Mouse (Mus musculus) limb, embryonic 14.5 days (tissue): ENCODE data around the gene Wfdc12. TPM values are rescaled to one million over a fixed set of nuclear protein-coding genes. Genes with fewer than 3 reads are reported as not detected.

Experiments used
- ATAC-seq: fragments of 200-750 bp; cut with Nextera tagmentation; 2 replicates; pipeline ENCODE4 v1.8.0; 2017; ENCODE audit warnings: low read depth, moderate number of reproducible peaks, moderate TSS enrichment; ENCODE audit not compliant: low FRiP score
- DNase-seq: peaks from one replicate; pipeline ENCODE4 v3.0.0-alpha.2; 2015; ENCODE audit warnings: low spot score
- H3K27ac ChIP-seq: fragments of 300-500 bp; sonication (generic); replicated peaks from 2 replicates; pipeline ENCODE4 v1.5.1; 2014; ENCODE audit warnings: low read depth, mild to moderate bottlenecking, low read length, moderate library complexity, mixed read lengths
- H3K27me3 ChIP-seq: fragments of 300-500 bp; sonication (generic); 2 replicates; pipeline ENCODE4 v1.6.1; 2014; ENCODE audit warnings: low read length, mixed read lengths; ENCODE audit not compliant: control insufficient read depth, insufficient read depth
- H3K36me3 ChIP-seq: fragments of 300-500 bp; sonication (generic); 2 replicates; pipeline ENCODE4 v1.6.1; 2014; ENCODE audit warnings: mild to moderate bottlenecking, low read length, moderate library complexity, mixed read lengths; ENCODE audit not compliant: control insufficient read depth, insufficient read depth
- H3K4me1 ChIP-seq: fragments of 300-500 bp; sonication (generic); 2 replicates; pipeline ENCODE4 v1.6.1; 2014; ENCODE audit warnings: antibody characterized with exemption, low read length, mixed read lengths; ENCODE audit not compliant: control insufficient read depth, insufficient read depth
- H3K4me2 ChIP-seq: fragments of 300-500 bp; sonication (generic); replicated peaks from 2 replicates; pipeline ENCODE4 v1.6.1; 2014; ENCODE audit warnings: low read depth, mild to moderate bottlenecking, low read length, moderate library complexity; ENCODE audit not compliant: severe bottlenecking
- H3K4me3 ChIP-seq: fragments of 300-500 bp; sonication (generic); replicated peaks from 2 replicates; pipeline ENCODE4 v1.5.1; 2014; ENCODE audit warnings: low read length
- H3K9ac ChIP-seq: fragments of 300-500 bp; sonication (generic); 2 replicates; pipeline ENCODE4 v1.6.1; 2014; ENCODE audit warnings: mild to moderate bottlenecking, low read depth, low read length, moderate library complexity; ENCODE audit not compliant: severe bottlenecking
- H3K9me3 ChIP-seq: fragments of 300-500 bp; sonication (generic); 2 replicates; pipeline ENCODE4 v1.6.1; 2016; ENCODE audit warnings: low read length; ENCODE audit not compliant: control insufficient read depth
- POLR2A ChIP-seq: fragments of 200-500 bp; IDR thresholded peaks from 2 replicates; pipeline ENCODE4 v1.8.0; 2012; ENCODE audit warnings: inconsistent platforms, mild to moderate bottlenecking, moderate library complexity, borderline replicate concordance; ENCODE audit not compliant: insufficient read depth, insufficient read length; ENCODE audit errors: extremely low read depth
- WGBS: fragments of 180-500 bp; shearing (Covaris S2); extraction: QIAGEN DNeasy Blood & Tissue Kit; methylation state at CpG from one replicate; pipeline ENCODE4 v1.1.7; 2014; 5-methylcytosine and 5-hydroxymethylcytosine counted together
- polyA plus RNA-seq, 2 experiments: library from polyadenylated mRNA; depleted of rRNA in 1 of 2; stranded (reverse) in 1 of 2; unstranded in 1 of 2; fragments of >200 nt; fragmentation: Nextera tagmentation in 1 of 2; extraction: Ambion mirVana in 1 of 2; gene quantifications; 2 replicates each; pipeline versions ENCODE4 v1.2.1 to v1.2.3; 2012 to 2014

The Wfdc12 gene
- polyA plus RNA-seq, 2 experiments: 0.30 TPM; not detected in 1

DNA sequence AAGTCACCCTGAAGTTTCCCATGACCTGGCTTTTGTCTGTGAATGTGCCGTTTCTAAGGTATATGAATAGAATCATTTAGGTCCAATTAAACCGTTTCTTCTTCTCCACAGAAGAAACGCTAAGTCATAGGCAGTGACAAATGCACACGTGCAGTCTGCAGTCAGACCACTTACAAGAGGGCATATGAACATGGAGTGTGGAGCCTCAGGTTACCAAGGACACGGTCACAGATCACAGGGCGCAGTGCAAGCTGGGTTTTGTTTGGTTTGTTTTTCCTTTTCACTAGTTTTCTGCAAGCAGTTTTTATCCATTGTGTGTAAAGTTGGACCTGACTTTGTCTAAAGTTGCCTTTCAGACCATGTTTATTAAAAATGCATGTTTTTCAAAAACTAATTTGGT lies 46.4 kb downstream of the Wfdc12 start:
- H3K9me3 ChIP-seq: no peaks in the 10 kb centered on the region
- peaks cover 41% of the 10 kb centered on the region for H3K4me1 ChIP-seq
- no peak overlapping the region for H3K9ac ChIP-seq
- no peak overlapping the region for H3K27ac ChIP-seq
- H3K4me3 ChIP-seq: no peak overlapping the region
- H3K4me2 ChIP-seq: no peak overlapping the region
- TF ChIP-seq POLR2A: no peak
- DNase-seq: no peak
- ATAC-seq: no peak
- WGBS: 73% methylated on average over 6 of the region's 6 CpGs
- no peaks in the 10 kb centered on the region for H3K27me3 ChIP-seq
- peaks cover 2% of the 10 kb centered on the region; the same call in 1 of the 2 replicates for H3K36me3 ChIP-seq

- 71% methylated on average over 10 of the region's 10 CpGs for WGBS
- peaks cover 2% of the 10 kb centered on the region; the same call in 1 of the 2 replicates for H3K36me3 ChIP-seq
- DNase-seq: no peak
- TF ChIP-seq POLR2A: no peak
- peak overlapping the region; percentile 89 for H3K27ac ChIP-seq
- no peaks in the 10 kb centered on the region for H3K9me3 ChIP-seq
- peaks cover 48% of the 10 kb centered on the region for H3K4me1 ChIP-seq
- H3K27me3 ChIP-seq: no peaks in the 10 kb centered on the region
- no peak overlapping the region for H3K4me2 ChIP-seq
- no peak overlapping the region for H3K9ac ChIP-seq
- H3K4me3 ChIP-seq: no peak overlapping the region
- peak; percentile 24; the same call in 1 of the 2 replicates for ATAC-seq
Measured at GRCm38 (mm10) chr2:164142021-164142420, 48.4 kb downstream of the Wfdc12 start.

Other genes starting within 250 kb of the Wfdc12 start
- 106 and 126 TPM in 2 replicates for gene Ywhab, start 195.6 kb downstream of the Wfdc12 start, polyA plus RNA-seq (2012; rRNA removed)
- 277 and 283 TPM in 2 replicates for gene Ywhab, start 195.6 kb downstream of the Wfdc12 start, polyA plus RNA-seq (2014; fragmentation: Nextera tagmentation; extraction: Ambion mirVana)
- 2.2 and 3.4 TPM in 2 replicates for gene Pabpc1l, start 165.2 kb downstream of the Wfdc12 start, polyA plus RNA-seq (2012; rRNA removed)
- gene Pabpc1l, start 165.2 kb downstream of the Wfdc12 start, polyA plus RNA-seq (2014; fragmentation: Nextera tagmentation; extraction: Ambion mirVana): 2.4 and 2.6 TPM in 2 replicates
- 16.1 and 16.8 TPM in 2 replicates for gene Stk4, start 120.3 kb downstream of the Wfdc12 start, polyA plus RNA-seq (2012; rRNA removed)
- 23.2 and 25.5 TPM in 2 replicates for gene Stk4, start 120.3 kb downstream of the Wfdc12 start, polyA plus RNA-seq (2014; fragmentation: Nextera tagmentation; extraction: Ambion mirVana)
- 39.1 and 42.9 TPM in 2 replicates for gene Tomm34, start 119.4 kb downstream of the Wfdc12 start, polyA plus RNA-seq (2012; rRNA removed)
- 50.1 and 53.5 TPM in 2 replicates for gene Tomm34, start 119.4 kb downstream of the Wfdc12 start, polyA plus RNA-seq (2014; fragmentation: Nextera tagmentation; extraction: Ambion mirVana)
- gene Kcns1, start 19.5 kb downstream of the Wfdc12 start, polyA plus RNA-seq (2012; rRNA removed): 6.8 and 11.2 TPM in 2 replicates
- gene Kcns1, start 19.5 kb downstream of the Wfdc12 start, polyA plus RNA-seq (2014; fragmentation: Nextera tagmentation; extraction: Ambion mirVana): 2.7 and 3.2 TPM in 2 replicates
- gene Wfdc5, start 7.9 kb downstream of the Wfdc12 start, polyA plus RNA-seq (2012; rRNA removed): 0.08 TPM in 1 of 2 replicates, not detected in the other
- gene Wfdc5, start 7.9 kb downstream of the Wfdc12 start, polyA plus RNA-seq (2014; fragmentation: Nextera tagmentation; extraction: Ambion mirVana): 0.33 and 0.77 TPM in 2 replicates
- gene Wfdc15a, start 9.5 kb upstream of the Wfdc12 start, polyA plus RNA-seq (2012; rRNA removed): not detected in 2 replicates
- gene Wfdc15a, start 9.5 kb upstream of the Wfdc12 start, polyA plus RNA-seq (2014; fragmentation: Nextera tagmentation; extraction: Ambion mirVana): not detected in 2 replicates
- not detected in 2 replicates for gene Wfdc15b, start 31.1 kb upstream of the Wfdc12 start, polyA plus RNA-seq (2012; rRNA removed)
- gene Wfdc15b, start 31.1 kb upstream of the Wfdc12 start, polyA plus RNA-seq (2014; fragmentation: Nextera tagmentation; extraction: Ambion mirVana): not detected in 2 replicates
- gene Svs2, start 47.9 kb upstream of the Wfdc12 start, polyA plus RNA-seq (2012; rRNA removed): not detected in 2 replicates
- not detected in 2 replicates for gene Svs2, start 47.9 kb upstream of the Wfdc12 start, polyA plus RNA-seq (2014; fragmentation: Nextera tagmentation; extraction: Ambion mirVana)
- gene Svs3b, start 66.0 kb upstream of the Wfdc12 start, polyA plus RNA-seq (2012; rRNA removed): not detected in 2 replicates
- not detected in 2 replicates for gene Svs3b, start 66.0 kb upstream of the Wfdc12 start, polyA plus RNA-seq (2014; fragmentation: Nextera tagmentation; extraction: Ambion mirVana)
- not detected in 2 replicates for gene Svs4, start 87.9 kb upstream of the Wfdc12 start, polyA plus RNA-seq (2012; rRNA removed)
- gene Svs4, start 87.9 kb upstream of the Wfdc12 start, polyA plus RNA-seq (2014; fragmentation: Nextera tagmentation; extraction: Ambion mirVana): not detected in 2 replicates
- not detected in 2 replicates for gene Svs3a, start 98.7 kb upstream of the Wfdc12 start, polyA plus RNA-seq (2012; rRNA removed)
- not detected in 2 replicates for gene Svs3a, start 98.7 kb upstream of the Wfdc12 start, polyA plus RNA-seq (2014; fragmentation: Nextera tagmentation; extraction: Ambion mirVana)
- not detected in 2 replicates for gene Svs6, start 126.1 kb upstream of the Wfdc12 start, polyA plus RNA-seq (2012; rRNA removed)
- not detected in 2 replicates for gene Svs6, start 126.1 kb upstream of the Wfdc12 start, polyA plus RNA-seq (2014; fragmentation: Nextera tagmentation; extraction: Ambion mirVana)
- gene Svs5, start 142.1 kb upstream of the Wfdc12 start, polyA plus RNA-seq (2012; rRNA removed): not detected in 2 replicates
- gene Svs5, start 142.1 kb upstream of the Wfdc12 start, polyA plus RNA-seq (2014; fragmentation: Nextera tagmentation; extraction: Ambion mirVana): not detected in 2 replicates
- gene Slpi, start 198.5 kb upstream of the Wfdc12 start, polyA plus RNA-seq (2012; rRNA removed): 3.9 and 5.1 TPM in 2 replicates
- 1.1 and 2.1 TPM in 2 replicates for gene Slpi, start 198.5 kb upstream of the Wfdc12 start, polyA plus RNA-seq (2014; fragmentation: Nextera tagmentation; extraction: Ambion mirVana)
- 2.7 and 3.9 TPM in 2 replicates for gene Rbpjl, start 212.5 kb upstream of the Wfdc12 start, polyA plus RNA-seq (2012; rRNA removed)
- gene Rbpjl, start 212.5 kb upstream of the Wfdc12 start, polyA plus RNA-seq (2014; fragmentation: Nextera tagmentation; extraction: Ambion mirVana): 0.45 and 0.76 TPM in 2 replicates
- 362 and 495 TPM in 2 replicates for gene Matn4, start 214.6 kb upstream of the Wfdc12 start, polyA plus RNA-seq (2012; rRNA removed)
- gene Matn4, start 214.6 kb upstream of the Wfdc12 start, polyA plus RNA-seq (2014; fragmentation: Nextera tagmentation; extraction: Ambion mirVana): 30.2 and 39.9 TPM in 2 replicates